9 mouse cellular contexts compared by ENCODE assay signal in the genomic region with DNA sequence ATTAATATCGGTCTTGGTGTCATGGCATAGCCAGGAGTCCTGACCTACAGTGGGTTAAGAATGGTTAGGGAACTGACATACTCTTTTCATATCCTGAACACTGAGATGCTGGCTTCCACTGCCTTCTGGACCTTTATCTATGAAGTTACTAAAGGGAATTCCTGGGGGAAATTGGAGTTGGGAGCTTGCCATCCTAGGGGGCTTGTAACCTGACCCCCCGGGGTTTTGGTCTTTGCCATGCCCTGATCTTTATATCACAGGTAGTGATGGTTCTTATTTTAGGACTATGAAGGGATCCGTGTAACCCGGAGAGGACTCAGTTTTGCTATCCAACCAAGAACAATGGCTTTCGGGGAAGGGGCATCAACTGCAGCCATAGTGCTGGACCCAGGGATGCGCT. TPM values are rescaled to one million over a fixed set of nuclear protein-coding genes. Genes with fewer than 3 reads are reported as not detected.
A peak's percentile ranks its signal among the peaks of the same experiment; 100 is the strongest.
DNase-seq lines count a peak whose midpoint lies in the region; ATAC-seq and TF ChIP-seq lines count a peak whose summit lies in the region.
"Had no signal": no experiment of that assay in that cellular context is flagged by ENCODE, and none has a peak within 500 bp of the region (broad histone marks: within the 10 kb centered on the region; RNA-seq: fewer than 3 reads in every experiment).

No protein-coding gene starts in this region.

- peak overlapping the region; percentile 78 for H3K4me2 ChIP-seq in intestine, embryonic 14.5 days (ENCODE audit: low read length)
- peak overlapping the region; percentile 73 for H3K4me2 ChIP-seq in neural tube, embryonic 12.5 days (replicated peaks)

- peak; percentile 15 for DNase-seq in left cerebral cortex, postnatal 4 days
- no peak for DNase-seq in left cerebral cortex, adult 8-10 months (ENCODE audit: low spot score in 2 of 2)
- no peak for DNase-seq in intestine, embryonic 14.5 days (ENCODE audit: low spot score)
- no peak for DNase-seq in adrenal gland, adult 18-20 months (ENCODE audit: low spot score in 2 of 2)
- DNase-seq in thymus, adult 2 months = no peak
- DNase-seq: lung, postnatal 14 days had no signal

- ATAC-seq in intestine, embryonic 14.5 days (replicated peaks; ENCODE audit: low FRiP score, low TSS enrichment, low read depth) = no peak
- ATAC-seq in neural tube, embryonic 12.5 days (ENCODE audit: low FRiP score, low read depth) = no peak
- no peak for ATAC-seq in CD4-positive, CD25-positive, alpha-beta regulatory T cell, adult 4 months

- no peaks in the 10 kb centered on the region for H3K4me1 ChIP-seq in cortical plate, adult 2 months (ENCODE audit: control insufficient read depth, insufficient read depth, low read length)
- peaks cover 11% of the 10 kb centered on the region; the same call in 1 of the 2 replicates for H3K4me1 ChIP-seq in intestine, embryonic 14.5 days (replicated peaks; ENCODE audit: control insufficient read depth, insufficient read depth, low read length)
- H3K4me1 ChIP-seq in neural tube, embryonic 12.5 days = peaks cover 13% of the 10 kb centered on the region
- H3K4me1 ChIP-seq in thymus, adult 2 months (replicated peaks; ENCODE audit: control insufficient read depth, insufficient read depth, low read length) = peaks cover 6% of the 10 kb centered on the region

- intact Hi-C loops in left cerebral cortex, postnatal 4 days (cut with DNase I) = no loop called here

- no peaks in the 10 kb centered on the region for H3K27me3 ChIP-seq in intestine, embryonic 14.5 days (replicated peaks; ENCODE audit: control insufficient read depth, insufficient read depth, low read length)
- no peaks in the 10 kb centered on the region for H3K27me3 ChIP-seq in neural tube, embryonic 12.5 days (replicated peaks)
- no peaks in the 10 kb centered on the region for H3K27me3 ChIP-seq in thymus, adult 2 months (ENCODE audit: control insufficient read depth, insufficient read depth, low read length)

- TF ChIP-seq POLR2A in cortical plate, adult 2 months (IDR thresholded peaks at IDR 0.05; ENCODE audit: extremely low read depth, insufficient read depth, low read length) = no peak
- TF ChIP-seq POLR2A in thymus, adult 2 months (IDR thresholded peaks at IDR 0.05; ENCODE audit: control insufficient read depth, extremely low read depth, insufficient read depth, low read length, poor library complexity) = no peak

- no peaks in the 10 kb centered on the region for H3K9me3 ChIP-seq in intestine, embryonic 14.5 days (ENCODE audit: control insufficient read depth, low read length)
- H3K9me3 ChIP-seq in neural tube, embryonic 12.5 days = no peaks in the 10 kb centered on the region

- H3K9ac ChIP-seq in intestine, embryonic 14.5 days (ENCODE audit: low read length) = peak overlapping the region; percentile 66; the same call in 1 of the 2 replicates
- H3K9ac ChIP-seq in neural tube, embryonic 12.5 days = peak overlapping the region; percentile 57; the same call in 1 of the 2 replicates

- TF ChIP-seq CTCF in cortical plate, adult 2 months (IDR thresholded peaks at IDR 0.05; ENCODE audit: extremely low read depth, insufficient read depth, low read length) = no peak
- TF ChIP-seq CTCF in thymus, adult 2 months (IDR thresholded peaks at IDR 0.05; ENCODE audit: borderline replicate concordance, control insufficient read depth, extremely low read depth, insufficient read depth, low read length, poor library complexity) = no peak

- H3K27ac ChIP-seq in cortical plate, adult 2 months (ENCODE audit: insufficient read depth, low read length) = no peak overlapping the region
- no peak overlapping the region for H3K27ac ChIP-seq in intestine, embryonic 14.5 days (ENCODE audit: low read depth)
- no peak overlapping the region for H3K27ac ChIP-seq in neural tube, embryonic 12.5 days
- no peak overlapping the region for H3K27ac ChIP-seq in thymus, adult 2 months (ENCODE audit: control insufficient read depth, insufficient read depth, low read length)

- no peaks in the 10 kb centered on the region for H3K36me3 ChIP-seq in intestine, embryonic 14.5 days (ENCODE audit: control insufficient read depth, insufficient read depth, low read length)
- H3K36me3 ChIP-seq in neural tube, embryonic 12.5 days = no peaks in the 10 kb centered on the region
- no peaks in the 10 kb centered on the region for H3K36me3 ChIP-seq in thymus, adult 2 months (ENCODE audit: control insufficient read depth, insufficient read depth, low read length)

- peak overlapping the region; percentile 56; the same call in 1 of the 2 replicates for H3K4me3 ChIP-seq in cortical plate, adult 2 months (ENCODE audit: insufficient read depth, low read length)
- H3K4me3 ChIP-seq in intestine, embryonic 14.5 days (ENCODE audit: low read depth, low read length) = peak overlapping the region; percentile 75
- H3K4me3 ChIP-seq in neural tube, embryonic 12.5 days = peak overlapping the region; percentile 50
- no peak overlapping the region for H3K4me3 ChIP-seq in thymus, adult 2 months (ENCODE audit: control insufficient read depth, insufficient read depth, low read length)

- WGBS in intestine, embryonic 14.5 days = 90% methylated on average over 6 of the region's 6 CpGs
- WGBS in neural tube, embryonic 12.5 days = 91% methylated on average over 6 of the region's 6 CpGs
- 86% methylated on average over 6 of the region's 6 CpGs for WGBS in thymus, adult 2 months

RNA-seq across cellular contexts. Expression of gene Wdr89, which starts 1.3 kb away (rescaled TPM):
- total RNA-seq in left cerebral cortex, postnatal 4 days (2021) = 1 to 10 TPM; 4.0 to 4.4 TPM
- total RNA-seq in left cerebral cortex, adult 8-10 months (2022) = 1 to 10 TPM; 2.6 to 4.1 (median 3.5) TPM
- 7.0 and 7.5 TPM in 2 replicates for polyA plus RNA-seq in cortical plate, adult 2 months (2012; rRNA removed)
- polyA plus RNA-seq in intestine, embryonic 14.5 days (2014; fragmentation: Nextera tagmentation; extraction: Ambion mirVana) = 14.7 and 15.9 TPM in 2 replicates
- polyA plus RNA-seq in neural tube, embryonic 12.5 days (2016; fragmentation: Nextera tagmentation; extraction: Ambion mirVana) = 7.0 and 8.3 TPM in 2 replicates
- polyA plus RNA-seq in CD4-positive, CD25-positive, alpha-beta regulatory T cell, adult 4 months (2017; shearing (Covaris generic)) = 10 to 100 TPM; 18.1 to 24.9 TPM
- 1 to 10 TPM; 3.4 to 3.9 TPM for total RNA-seq in adrenal gland, adult 18-20 months (2021)
- polyA plus RNA-seq in thymus, adult 2 months (2012; rRNA removed) = 3.2 and 4.6 TPM in 2 replicates
